Mouse (Mus musculus): ENCODE data around the gene Glis1. TPM values are rescaled to one million over a fixed set of nuclear protein-coding genes. Genes with fewer than 3 reads are reported as not detected.

Gene Glis1
- polyA plus RNA-seq, 1 experiment from 2014 or later, result 0.75 TPM

DNA sequence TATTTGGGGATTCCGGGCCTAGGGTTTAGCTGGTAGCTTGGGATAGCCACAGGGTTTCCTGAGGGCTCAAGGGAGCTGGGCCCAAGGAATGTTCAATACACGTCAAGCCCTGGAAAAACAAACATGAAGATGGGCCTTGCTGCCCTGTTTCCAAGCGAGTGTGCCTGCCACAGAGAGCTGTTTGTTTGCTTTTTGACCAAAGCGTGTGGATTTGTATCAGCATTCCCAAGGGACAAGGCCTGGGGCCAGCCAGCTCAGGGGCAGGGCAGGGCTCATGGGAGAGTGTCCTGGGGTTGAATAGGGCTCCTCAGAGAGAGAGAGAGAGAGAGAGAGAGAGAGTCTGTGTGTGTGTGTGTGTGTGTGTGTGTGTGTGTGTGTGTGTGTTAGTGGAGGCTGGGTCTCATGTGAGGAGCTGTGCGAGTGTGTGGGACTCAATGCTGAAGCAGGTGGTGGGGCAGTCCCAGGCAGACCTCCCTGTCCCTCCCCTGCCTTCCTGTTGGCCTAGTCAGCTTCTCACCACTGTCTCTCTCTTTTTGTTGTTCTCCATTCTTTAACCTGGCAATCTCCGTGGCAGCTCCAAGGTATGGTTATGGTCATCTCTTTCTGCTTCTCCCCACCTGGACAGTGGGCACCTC, 183.3 kb downstream of the Glis1 start:
- H3K9me3 ChIP-seq (replicated peaks), result no peaks in the 10 kb centered on the region
- no peak overlapping the region for H3K4me2 ChIP-seq
- no peak for ATAC-seq
- no peaks in the 10 kb centered on the region for H3K36me3 ChIP-seq (ENCODE audit: poor library complexity, severe bottlenecking)
- H3K4me1 ChIP-seq, result no peaks in the 10 kb centered on the region
- H3K27me3 ChIP-seq, result no peaks in the 10 kb centered on the region
- no peak overlapping the region for H3K9ac ChIP-seq
- no peak overlapping the region for H3K4me3 ChIP-seq
- H3K27ac ChIP-seq, result no peak overlapping the region
- WGBS, result 74% methylated on average over 6 of the region's 6 CpGs

- no peak overlapping the region for H3K4me2 ChIP-seq
- no peak overlapping the region for H3K9ac ChIP-seq
- WGBS, result 94% methylated on average over 7 of the region's 7 CpGs
- no peaks in the 10 kb centered on the region for H3K9me3 ChIP-seq (replicated peaks)
- H3K27me3 ChIP-seq, result no peaks in the 10 kb centered on the region
- no peak overlapping the region for H3K27ac ChIP-seq
- ATAC-seq, result no peak
- no peak overlapping the region for H3K4me3 ChIP-seq
- H3K4me1 ChIP-seq, result no peaks in the 10 kb centered on the region
- no peaks in the 10 kb centered on the region for H3K36me3 ChIP-seq (ENCODE audit: poor library complexity, severe bottlenecking)
Measured at GRCm38 (mm10) chr4:107619487-107619886, 185.1 kb downstream of the Glis1 start.

GRCm38 (mm10) chr4:107621366-107621765, 187.0 kb downstream of the Glis1 start:
- Histone ChIP-seq H3K4me2 (no peak overlapping the region), H3K4me1 (no peaks in the 10 kb centered on the region), H3K27me3 (no peaks in the 10 kb centered on the region), H3K9me3 (replicated peaks) (no peaks in the 10 kb centered on the region), H3K27ac (no peak overlapping the region), H3K36me3 (ENCODE audit: poor library complexity, severe bottlenecking) (no peaks in the 10 kb centered on the region), H3K9ac (no peak overlapping the region), H3K4me3 (no peak overlapping the region)
- 81% methylated on average over 5 of the region's 5 CpGs for WGBS
- ATAC-seq, result no peak

GRCm38 (mm10) chr4:107622296-107622695, 187.9 kb downstream of the Glis1 start:
- no peaks in the 10 kb centered on the region for H3K4me1 ChIP-seq
- no peak for ATAC-seq

GRCm38 (mm10) chr4:107623916-107624315, 189.5 kb downstream of the Glis1 start:
- Histone ChIP-seq H3K9me3 (replicated peaks) (no peaks in the 10 kb centered on the region), H3K27ac (no peak overlapping the region), H3K27me3 (no peaks in the 10 kb centered on the region), H3K36me3 (ENCODE audit: poor library complexity, severe bottlenecking) (no peaks in the 10 kb centered on the region), H3K4me3 (no peak overlapping the region), H3K9ac (no peak overlapping the region), H3K4me1 (no peaks in the 10 kb centered on the region), H3K4me2 (no peak overlapping the region)
- WGBS, result 85% methylated on average over 6 of the region's 6 CpGs
- ATAC-seq, result no peak

More at GRCm38 (mm10) chr4:107622296-107622695, 187.9 kb downstream of the Glis1 start:
- H3K9me3 ChIP-seq (replicated peaks), result no peaks in the 10 kb centered on the region
- no peak overlapping the region for H3K27ac ChIP-seq
- H3K36me3 ChIP-seq (ENCODE audit: poor library complexity, severe bottlenecking), result no peaks in the 10 kb centered on the region
- H3K27me3 ChIP-seq, result no peaks in the 10 kb centered on the region
- H3K4me3 ChIP-seq, result no peak overlapping the region
- no peak overlapping the region for H3K4me2 ChIP-seq
- no peak overlapping the region for H3K9ac ChIP-seq
- 69% methylated on average over 6 of the region's 6 CpGs for WGBS

DNA sequence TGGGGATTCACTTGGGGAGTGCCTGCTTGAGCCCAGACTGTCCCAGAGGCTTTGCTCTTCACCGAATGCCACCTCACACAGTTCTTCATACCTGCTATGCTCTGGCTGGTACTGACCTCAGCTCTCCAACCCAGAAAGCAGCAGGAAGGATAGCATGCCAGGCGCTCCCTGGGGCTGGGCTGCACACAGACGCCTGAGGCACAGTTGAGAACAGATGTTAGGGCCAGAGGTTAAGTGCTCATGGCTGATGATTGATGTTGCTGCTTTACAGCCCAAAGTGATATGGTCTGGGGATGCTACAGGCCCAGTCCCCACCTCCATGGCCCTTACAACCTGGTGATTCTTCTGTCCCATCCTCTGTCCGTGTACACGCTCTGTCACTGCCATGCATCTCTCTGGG, 190.6 kb downstream of the Glis1 start:
- no peak overlapping the region for H3K4me2 ChIP-seq
- 84% methylated on average over 5 of the region's 5 CpGs for WGBS
- no peak overlapping the region for H3K27ac ChIP-seq
- no peaks in the 10 kb centered on the region for H3K4me1 ChIP-seq
- no peaks in the 10 kb centered on the region for H3K36me3 ChIP-seq (ENCODE audit: poor library complexity, severe bottlenecking)
- H3K27me3 ChIP-seq, result no peaks in the 10 kb centered on the region
- H3K9me3 ChIP-seq (replicated peaks), result no peaks in the 10 kb centered on the region
- H3K9ac ChIP-seq, result no peak overlapping the region
- H3K4me3 ChIP-seq, result no peak overlapping the region
- no peak for ATAC-seq

GRCm38 (mm10) chr4:107628226-107628625, 193.8 kb downstream of the Glis1 start:
- Histone ChIP-seq H3K4me1 (no peaks in the 10 kb centered on the region), H3K4me2 (no peak overlapping the region), H3K36me3 (ENCODE audit: poor library complexity, severe bottlenecking) (no peaks in the 10 kb centered on the region), H3K9ac (no peak overlapping the region), H3K4me3 (no peak overlapping the region), H3K27ac (no peak overlapping the region), H3K27me3 (no peaks in the 10 kb centered on the region), H3K9me3 (replicated peaks) (no peaks in the 10 kb centered on the region)
- no peak for ATAC-seq
- WGBS, result 83% methylated on average over 4 of the region's 4 CpGs

DNA sequence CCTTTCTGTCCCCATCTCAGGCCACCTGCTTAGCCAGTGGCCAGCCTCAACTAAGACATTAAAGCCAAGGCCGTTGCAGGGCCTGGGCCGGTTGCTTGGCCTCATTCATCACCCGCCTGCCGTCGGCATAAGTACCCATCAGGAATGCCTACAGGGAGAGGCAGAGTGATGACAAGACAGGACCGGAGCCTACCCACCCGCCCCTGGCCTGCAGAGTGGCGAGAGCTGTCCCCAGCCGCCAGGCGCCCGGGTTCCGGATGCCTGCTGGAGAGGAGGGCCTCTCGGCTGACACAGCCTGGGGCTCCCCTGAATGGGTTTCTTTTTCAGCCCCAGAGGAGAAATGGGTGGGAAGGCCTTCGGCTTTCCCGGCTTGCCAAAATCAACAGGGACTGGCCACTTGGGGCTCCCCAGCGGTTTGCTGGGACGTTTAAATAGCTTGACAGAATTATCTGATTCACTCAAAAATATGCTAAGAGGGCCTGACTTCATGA, 194.6 kb downstream of the Glis1 start:
- H3K9me3 ChIP-seq (replicated peaks), result no peaks in the 10 kb centered on the region
- ATAC-seq, result no peak
- no peak overlapping the region for H3K9ac ChIP-seq
- no peaks in the 10 kb centered on the region for H3K4me1 ChIP-seq
- no peaks in the 10 kb centered on the region for H3K27me3 ChIP-seq
- no peak overlapping the region for H3K27ac ChIP-seq
- no peak overlapping the region for H3K4me3 ChIP-seq
- H3K36me3 ChIP-seq (ENCODE audit: poor library complexity, severe bottlenecking), result no peaks in the 10 kb centered on the region
- H3K4me2 ChIP-seq, result no peak overlapping the region
- whole genome bisulfite sequencing, result 78% methylated on average over 17 of the region's 17 CpGs

DNA sequence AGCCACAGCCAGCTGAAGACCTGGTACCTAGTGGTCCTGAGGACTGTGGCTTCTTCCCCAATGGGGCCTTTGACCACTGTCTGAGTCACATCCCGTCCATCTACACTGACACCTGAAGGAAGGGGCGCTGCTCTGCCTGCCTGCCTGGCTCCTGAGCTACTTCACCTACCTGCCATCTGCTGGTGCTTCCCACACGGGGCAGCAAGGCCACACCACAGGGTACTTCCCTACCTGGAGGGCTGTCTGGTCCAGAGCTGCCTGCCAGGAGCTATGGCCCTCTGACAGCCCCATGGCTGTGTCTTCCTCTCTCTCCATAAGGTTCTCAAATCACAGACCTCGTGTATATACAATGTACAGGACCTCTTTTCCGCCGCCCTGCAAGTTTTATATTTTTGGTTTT, 200.2 kb downstream of the Glis1 start:
- ATAC-seq, result no peak
- WGBS, result 76% methylated on average over 6 of the region's 6 CpGs

GRCm38 (mm10) chr4:107636099-107636498, 201.7 kb downstream of the Glis1 start:
- Histone ChIP-seq H3K9me3 (replicated peaks) (no peaks in the 10 kb centered on the region), H3K27me3 (no peaks in the 10 kb centered on the region), H3K27ac (no peak overlapping the region), H3K4me1 (peaks cover 4% of the 10 kb centered on the region; the same call in 1 of the 2 replicates), H3K4me3 (no peak overlapping the region), H3K9ac (no peak overlapping the region), H3K4me2 (no peak overlapping the region), H3K36me3 (ENCODE audit: poor library complexity, severe bottlenecking) (no peaks in the 10 kb centered on the region)
- 81% methylated on average over 6 of the region's 6 CpGs for WGBS
- ATAC-seq, result no peak

More for the DNA sequence above, 200.2 kb downstream of the Glis1 start:
- Histone ChIP-seq H3K27ac (no peak overlapping the region), H3K4me3 (no peak overlapping the region), H3K9ac (no peak overlapping the region), H3K4me1 (peaks cover 4% of the 10 kb centered on the region; the same call in 1 of the 2 replicates), H3K4me2 (no peak overlapping the region), H3K36me3 (ENCODE audit: poor library complexity, severe bottlenecking) (no peaks in the 10 kb centered on the region), H3K9me3 (replicated peaks) (no peaks in the 10 kb centered on the region), H3K27me3 (no peaks in the 10 kb centered on the region)

- no peak overlapping the region for H3K9ac ChIP-seq
- no peak overlapping the region for H3K4me2 ChIP-seq
- H3K4me1 ChIP-seq, result peaks cover 4% of the 10 kb centered on the region; the same call in 1 of the 2 replicates
- H3K4me3 ChIP-seq, result no peak overlapping the region
- no peaks in the 10 kb centered on the region for H3K36me3 ChIP-seq (ENCODE audit: poor library complexity, severe bottlenecking)
- H3K27ac ChIP-seq, result no peak overlapping the region
- H3K9me3 ChIP-seq (replicated peaks), result no peaks in the 10 kb centered on the region
- 55% methylated on average over 3 of the region's 3 CpGs for WGBS
- ATAC-seq, result no peak
- no peaks in the 10 kb centered on the region for H3K27me3 ChIP-seq
Measured at GRCm38 (mm10) chr4:107637670-107638069, 203.3 kb downstream of the Glis1 start.

DNA sequence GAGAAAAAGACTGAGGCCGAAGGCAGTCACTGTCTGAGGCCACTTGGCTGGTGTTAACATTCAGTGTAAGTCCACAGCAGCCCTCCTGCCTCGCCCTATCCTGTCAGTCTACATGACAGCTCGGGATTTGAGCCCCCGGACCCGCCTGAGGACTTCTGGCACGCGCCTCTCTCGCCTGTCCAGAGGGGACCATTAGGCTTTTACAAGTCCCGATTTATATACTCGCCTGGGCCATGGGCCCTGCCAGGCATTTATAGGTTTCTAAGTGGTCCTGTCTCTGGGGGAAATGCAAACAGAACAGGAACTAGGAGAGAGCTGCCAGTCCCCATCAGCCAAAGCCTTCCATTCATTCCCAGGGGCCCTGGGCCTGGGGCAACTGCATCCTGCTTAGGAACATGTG, 203.9 kb downstream of the Glis1 start:
- no peak for ATAC-seq
- Histone ChIP-seq H3K4me3 (no peak overlapping the region), H3K4me1 (peaks cover 4% of the 10 kb centered on the region; the same call in 1 of the 2 replicates), H3K4me2 (no peak overlapping the region), H3K27me3 (no peaks in the 10 kb centered on the region), H3K9ac (no peak overlapping the region), H3K27ac (no peak overlapping the region), H3K9me3 (replicated peaks) (no peaks in the 10 kb centered on the region), H3K36me3 (ENCODE audit: poor library complexity, severe bottlenecking) (no peaks in the 10 kb centered on the region)
- WGBS, result 81% methylated on average over 10 of the region's 10 CpGs

- no peak overlapping the region for H3K27ac ChIP-seq
- H3K9me3 ChIP-seq (replicated peaks), result no peaks in the 10 kb centered on the region
- H3K4me1 ChIP-seq, result no peaks in the 10 kb centered on the region
- no peaks in the 10 kb centered on the region for H3K27me3 ChIP-seq
- H3K9ac ChIP-seq, result no peak overlapping the region
- 63% methylated on average over 4 of the region's 4 CpGs for WGBS
- no peak overlapping the region for H3K4me3 ChIP-seq
- H3K4me2 ChIP-seq, result no peak overlapping the region
- H3K36me3 ChIP-seq (ENCODE audit: poor library complexity, severe bottlenecking), result no peaks in the 10 kb centered on the region
- ATAC-seq, result no peak
Measured at GRCm38 (mm10) chr4:107641624-107642023, 207.2 kb downstream of the Glis1 start.
